Mouse (Mus musculus) intestine, embryonic 15.5 days (tissue): Measurements from ENCODE around the gene Zc3h18. TPM values are rescaled to one million over a fixed set of nuclear protein-coding genes. Genes with fewer than 3 reads are reported as not detected.

Experiments used
- ATAC-seq: fragments of 200-750 bp; cut with Nextera tagmentation; 2 replicates; pipeline ENCODE4 v1.8.0; 2017; ENCODE audit warnings: moderate TSS enrichment, moderate library complexity
- H3K27ac ChIP-seq: fragments of 300-500 bp; sonication (generic); 2 replicates; pipeline ENCODE4 v1.5.1; 2015; ENCODE audit warnings: mild to moderate bottlenecking, inconsistent platforms
- H3K27me3 ChIP-seq: fragments of 300-500 bp; sonication (generic); replicated peaks from 2 replicates; pipeline ENCODE4 v1.6.1; 2015; ENCODE audit warnings: inconsistent platforms
- H3K36me3 ChIP-seq: fragments of 300-500 bp; sonication (generic); 2 replicates; pipeline ENCODE4 v1.6.1; 2015; ENCODE audit warnings: inconsistent platforms
- H3K4me1 ChIP-seq: fragments of 300-500 bp; sonication (generic); replicated peaks from 2 replicates; pipeline ENCODE4 v1.6.1; 2015; ENCODE audit warnings: inconsistent platforms
- H3K4me2 ChIP-seq: fragments of 300-500 bp; sonication (generic); replicated peaks from 2 replicates; pipeline ENCODE4 v1.6.1; 2015; ENCODE audit warnings: mild to moderate bottlenecking, inconsistent platforms
- H3K4me3 ChIP-seq: fragments of 300-500 bp; sonication (generic); replicated peaks from 2 replicates; pipeline ENCODE4 v1.5.1; 2015; ENCODE audit warnings: inconsistent platforms
- H3K9ac ChIP-seq: fragments of 300-500 bp; sonication (generic); 2 replicates; pipeline ENCODE4 v1.6.1; 2015; ENCODE audit warnings: inconsistent platforms
- H3K9me3 ChIP-seq: fragments of 300-500 bp; sonication (generic); 2 replicates; pipeline ENCODE4 v1.6.1; 2016; ENCODE audit warnings: inconsistent platforms
- WGBS: fragments of 180-500 bp; shearing (Covaris S2); methylation state at CpG from one replicate; pipeline ENCODE4 v1.1.7; 2015; 5-methylcytosine and 5-hydroxymethylcytosine counted together
- polyA plus RNA-seq: library from polyadenylated mRNA; unstranded; fragments of >200 nt; fragmentation: Nextera tagmentation; extraction: Ambion mirVana; gene quantifications from 2 replicates; pipeline ENCODE4 v1.2.1, GENCODE M21; 2015

Gene Zc3h18
- polyA plus RNA-seq, 1 experiment from 2014 or later, result 53.9 TPM

DNA sequence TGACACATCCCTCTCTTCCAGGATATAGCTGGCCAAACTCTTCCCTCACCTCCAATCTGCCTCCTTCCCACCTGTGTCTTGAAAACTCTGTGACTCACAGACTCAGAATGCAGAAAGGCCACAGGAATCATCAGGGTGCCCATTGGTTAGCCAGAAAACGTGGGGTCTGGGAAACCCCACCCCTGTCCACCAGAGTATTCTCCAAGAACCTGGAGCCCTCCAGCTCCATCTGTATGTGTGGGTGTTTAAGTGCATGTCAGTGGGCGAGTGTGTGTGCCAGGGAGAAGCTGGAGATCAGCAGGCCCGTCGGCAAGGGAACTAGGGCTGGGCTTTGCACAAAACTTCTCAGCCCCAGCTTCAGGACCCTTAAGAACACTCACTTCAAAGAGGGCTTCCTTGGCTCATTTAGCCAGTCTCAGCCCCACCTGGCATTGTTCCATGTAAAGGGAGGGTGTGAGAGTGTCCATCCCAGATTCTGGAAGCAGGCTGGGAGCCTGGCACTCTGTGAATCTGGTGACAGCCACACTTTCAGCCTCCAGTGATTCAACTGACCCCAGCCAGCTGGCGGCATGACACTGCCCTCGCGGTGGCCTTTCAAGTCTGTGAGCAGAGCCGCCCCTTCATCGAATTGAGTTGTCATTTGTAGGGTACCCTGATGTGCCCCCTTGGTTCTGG lies 43.6 kb downstream of the Zc3h18 start:
- Histone ChIP-seq H3K4me2 (no peak overlapping the region), H3K36me3 (peaks cover 22% of the 10 kb centered on the region), H3K27ac (no peak overlapping the region), H3K9ac (no peak overlapping the region), H3K9me3 (no peaks in the 10 kb centered on the region), H3K4me3 (no peak overlapping the region), H3K27me3 (no peaks in the 10 kb centered on the region), H3K4me1 (peaks cover 9% of the 10 kb centered on the region)
- 69% methylated on average over 9 of the region's 9 CpGs for WGBS
- no peak for ATAC-seq

DNA sequence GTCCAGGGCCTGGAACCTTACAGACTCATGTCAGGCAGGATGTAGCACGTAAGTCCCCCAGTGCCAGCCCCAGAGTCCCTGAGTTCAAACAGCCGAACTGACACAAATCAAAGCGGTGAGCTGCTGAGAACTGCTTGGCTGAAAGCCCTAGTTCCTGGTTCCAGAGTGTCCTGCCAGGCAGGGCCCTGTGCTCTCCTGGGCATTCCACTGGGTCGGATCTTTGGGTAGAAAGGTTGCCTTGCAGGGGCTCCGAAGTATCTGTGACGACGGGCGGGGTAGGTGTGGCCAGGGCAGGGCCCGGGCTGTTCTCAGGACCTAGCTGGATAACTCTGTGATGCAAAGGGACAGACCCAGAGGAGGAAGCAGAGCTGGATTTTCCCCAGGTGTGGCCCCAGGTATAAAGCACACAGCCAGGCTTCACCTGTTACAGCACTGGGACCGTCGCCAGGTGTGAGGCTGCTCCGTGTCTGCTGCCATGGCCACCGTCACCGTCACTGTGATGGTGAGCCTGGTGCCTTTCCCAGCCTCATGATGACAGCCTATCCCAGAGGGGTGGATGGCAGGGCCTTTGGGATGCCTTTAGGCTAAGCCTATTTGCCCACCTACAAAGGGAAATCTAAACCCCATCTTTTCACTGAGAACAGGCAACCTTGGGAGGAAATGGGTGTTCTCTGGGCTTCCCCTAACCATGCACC lies 45.1 kb downstream of the Zc3h18 start, which contains the start of gene Il17c:
Gene Il17c (plus strand): TSS at position 645 of the 695 bp plus-strand sequence.
- Histone ChIP-seq H3K4me3 (no peak within 1 kb of the TSS), H3K27ac (peak within 1 kb of the TSS; percentile 32; the same call in 1 of the 2 replicates), H3K4me1 (peaks cover 9% of the 10 kb centered on the region), H3K9ac (no peak within 1 kb of the TSS), H3K36me3 (peaks cover 10% of the 10 kb centered on the region; the same call in 1 of the 2 replicates), H3K4me2 (0 out of 2 replicates have a peak within 1 kb of the TSS, but pooled peaks have one; percentile 19), H3K27me3 (no peaks in the 10 kb centered on the region), H3K9me3 (no peaks in the 10 kb centered on the region)
- 64% methylated on average over 14 of the region's 14 CpGs for WGBS
- ATAC-seq, result peak; percentile 89

GRCm38 (mm10) chr8:122423217-122423616 lies 46.8 kb downstream of the Zc3h18 start:
- peaks cover 11% of the 10 kb centered on the region; the same call in 1 of the 2 replicates for H3K36me3 ChIP-seq
- no peaks in the 10 kb centered on the region for H3K9me3 ChIP-seq
- no peak overlapping the region for H3K4me2 ChIP-seq
- peaks cover 9% of the 10 kb centered on the region for H3K4me1 ChIP-seq
- WGBS, result 84% methylated on average over 24 of the region's 24 CpGs
- H3K4me3 ChIP-seq, result no peak overlapping the region
- H3K9ac ChIP-seq, result no peak overlapping the region
- H3K27ac ChIP-seq, result no peak overlapping the region
- no peaks in the 10 kb centered on the region for H3K27me3 ChIP-seq
- no peak for ATAC-seq

GRCm38 (mm10) chr8:122423659-122424058 lies 47.2 kb downstream of the Zc3h18 start:
- Histone ChIP-seq H3K4me3 (no peak overlapping the region), H3K4me2 (no peak overlapping the region), H3K27ac (no peak overlapping the region), H3K36me3 (peaks cover 9% of the 10 kb centered on the region; the same call in 1 of the 2 replicates), H3K9me3 (no peaks in the 10 kb centered on the region), H3K9ac (no peak overlapping the region), H3K27me3 (no peaks in the 10 kb centered on the region), H3K4me1 (peaks cover 9% of the 10 kb centered on the region)
- WGBS, result 42% methylated on average over 5 of the region's 5 CpGs
- ATAC-seq, result no peak

DNA sequence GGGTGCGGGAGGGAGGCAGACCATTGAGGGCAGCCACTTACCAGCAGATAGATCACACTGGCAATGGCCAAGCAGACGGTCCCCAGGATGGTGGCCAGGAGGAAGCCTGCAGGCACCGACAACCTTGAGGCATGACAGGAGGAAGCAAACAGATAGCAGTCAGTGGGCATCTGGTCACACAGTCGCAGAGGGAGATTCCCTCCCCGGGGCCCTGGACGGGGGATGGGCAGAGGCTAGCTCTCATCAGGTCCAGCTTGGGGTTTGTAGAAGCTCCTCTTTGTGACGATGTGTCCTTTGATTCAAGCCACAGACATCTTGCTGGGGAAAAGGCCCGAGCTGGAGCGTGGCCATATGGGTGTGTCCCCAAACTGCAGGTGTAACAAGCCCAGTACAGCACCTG lies 49.7 kb downstream of the Zc3h18 start:
- H3K36me3 ChIP-seq, result peaks cover 9% of the 10 kb centered on the region; the same call in 1 of the 2 replicates
- ATAC-seq, result no peak
- peaks cover 16% of the 10 kb centered on the region for H3K4me1 ChIP-seq
- no peaks in the 10 kb centered on the region for H3K27me3 ChIP-seq
- no peak overlapping the region for H3K4me2 ChIP-seq
- H3K9me3 ChIP-seq, result no peaks in the 10 kb centered on the region
- no peak overlapping the region for H3K27ac ChIP-seq
- 71% methylated on average over 9 of the region's 9 CpGs for WGBS
- H3K4me3 ChIP-seq, result no peak overlapping the region
- no peak overlapping the region for H3K9ac ChIP-seq

GRCm38 (mm10) chr8:122427607-122428006 lies 51.2 kb downstream of the Zc3h18 start:
- ATAC-seq, result no peak
- 90% methylated on average over 7 of the region's 7 CpGs for WGBS

GRCm38 (mm10) chr8:122428163-122428562 lies 51.8 kb downstream of the Zc3h18 start:
- Histone ChIP-seq H3K27me3 (no peaks in the 10 kb centered on the region), H3K4me3 (no peak overlapping the region), H3K9me3 (no peaks in the 10 kb centered on the region), H3K36me3 (peaks cover 9% of the 10 kb centered on the region; the same call in 1 of the 2 replicates), H3K4me1 (peaks cover 19% of the 10 kb centered on the region), H3K4me2 (no peak overlapping the region), H3K27ac (no peak overlapping the region), H3K9ac (no peak overlapping the region)
- no peak for ATAC-seq
- 88% methylated on average over 9 of the region's 9 CpGs for whole genome bisulfite sequencing

More at GRCm38 (mm10) chr8:122427607-122428006, 51.2 kb downstream of the Zc3h18 start:
- H3K36me3 ChIP-seq, result peaks cover 9% of the 10 kb centered on the region; the same call in 1 of the 2 replicates
- peaks cover 13% of the 10 kb centered on the region for H3K4me1 ChIP-seq
- H3K4me2 ChIP-seq, result no peak overlapping the region
- H3K27me3 ChIP-seq, result no peaks in the 10 kb centered on the region
- H3K9me3 ChIP-seq, result no peaks in the 10 kb centered on the region
- H3K27ac ChIP-seq, result no peak overlapping the region
- H3K9ac ChIP-seq, result no peak overlapping the region
- no peak overlapping the region for H3K4me3 ChIP-seq

DNA sequence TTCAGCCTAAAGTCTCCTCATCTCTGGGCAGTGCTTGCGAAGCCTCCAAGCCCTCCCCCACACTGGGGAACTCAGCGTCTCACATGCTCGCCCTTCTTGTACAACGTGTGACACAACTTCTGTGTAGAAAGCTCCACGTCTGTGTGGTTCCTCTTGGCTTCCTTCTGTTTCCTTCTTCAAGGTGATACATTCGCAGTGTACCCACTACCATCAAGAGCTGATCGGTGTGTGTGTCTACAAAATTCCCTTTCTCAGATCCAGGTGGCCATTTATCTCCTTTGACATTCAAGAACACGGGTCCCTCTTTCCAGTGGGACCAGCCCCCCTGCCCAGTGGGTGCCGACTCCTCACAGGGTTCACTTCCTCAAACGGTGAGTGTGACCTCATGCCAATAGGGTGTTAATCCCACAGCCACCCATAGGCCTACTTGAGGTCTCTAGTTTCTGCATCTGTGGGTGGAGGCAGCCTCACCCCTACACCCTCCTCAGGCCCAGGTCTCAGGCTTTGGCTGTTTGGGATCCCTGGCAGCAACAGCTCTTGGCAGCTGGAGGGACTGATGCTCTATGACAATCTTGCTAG lies 53.7 kb downstream of the Zc3h18 start:
- 83% methylated on average over 10 of the region's 10 CpGs for WGBS
- H3K27ac ChIP-seq, result no peak overlapping the region
- H3K4me1 ChIP-seq, result peaks cover 23% of the 10 kb centered on the region
- H3K9me3 ChIP-seq, result no peaks in the 10 kb centered on the region
- no peak for ATAC-seq
- H3K27me3 ChIP-seq, result no peaks in the 10 kb centered on the region
- 0 out of 2 replicates have a peak overlapping the region, but pooled peaks have one; percentile 1 for H3K9ac ChIP-seq
- H3K36me3 ChIP-seq, result peaks cover 13% of the 10 kb centered on the region
- no peak overlapping the region for H3K4me2 ChIP-seq
- no peak overlapping the region for H3K4me3 ChIP-seq

DNA sequence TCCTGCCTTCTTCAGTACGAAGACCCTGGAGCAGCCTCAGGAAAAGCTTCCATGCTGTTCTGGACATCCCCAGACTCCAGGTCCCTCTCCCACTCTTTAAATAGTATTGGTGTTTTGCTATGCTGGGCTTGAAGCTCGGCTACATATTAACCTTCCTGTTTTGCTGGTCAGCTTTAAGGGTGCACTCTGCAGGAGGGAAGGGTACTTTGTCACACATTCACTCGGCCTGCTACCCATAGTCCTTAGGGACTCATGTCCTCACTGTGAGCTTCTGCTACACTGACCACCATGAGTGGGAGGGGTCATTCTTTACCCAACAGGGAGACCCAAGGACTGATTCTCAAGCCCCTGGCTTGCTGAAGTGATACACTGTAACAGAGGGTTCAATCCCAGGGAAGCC lies 54.2 kb downstream of the Zc3h18 start:
- ATAC-seq, result no peak
- Histone ChIP-seq H3K9ac (0 out of 2 replicates have a peak overlapping the region, but pooled peaks have one; percentile 1), H3K27ac (no peak overlapping the region), H3K4me2 (no peak overlapping the region), H3K4me1 (peaks cover 23% of the 10 kb centered on the region), H3K4me3 (no peak overlapping the region), H3K9me3 (no peaks in the 10 kb centered on the region), H3K36me3 (peaks cover 17% of the 10 kb centered on the region), H3K27me3 (no peaks in the 10 kb centered on the region)
- WGBS, result 86% methylated on average over 3 of the region's 3 CpGs

DNA sequence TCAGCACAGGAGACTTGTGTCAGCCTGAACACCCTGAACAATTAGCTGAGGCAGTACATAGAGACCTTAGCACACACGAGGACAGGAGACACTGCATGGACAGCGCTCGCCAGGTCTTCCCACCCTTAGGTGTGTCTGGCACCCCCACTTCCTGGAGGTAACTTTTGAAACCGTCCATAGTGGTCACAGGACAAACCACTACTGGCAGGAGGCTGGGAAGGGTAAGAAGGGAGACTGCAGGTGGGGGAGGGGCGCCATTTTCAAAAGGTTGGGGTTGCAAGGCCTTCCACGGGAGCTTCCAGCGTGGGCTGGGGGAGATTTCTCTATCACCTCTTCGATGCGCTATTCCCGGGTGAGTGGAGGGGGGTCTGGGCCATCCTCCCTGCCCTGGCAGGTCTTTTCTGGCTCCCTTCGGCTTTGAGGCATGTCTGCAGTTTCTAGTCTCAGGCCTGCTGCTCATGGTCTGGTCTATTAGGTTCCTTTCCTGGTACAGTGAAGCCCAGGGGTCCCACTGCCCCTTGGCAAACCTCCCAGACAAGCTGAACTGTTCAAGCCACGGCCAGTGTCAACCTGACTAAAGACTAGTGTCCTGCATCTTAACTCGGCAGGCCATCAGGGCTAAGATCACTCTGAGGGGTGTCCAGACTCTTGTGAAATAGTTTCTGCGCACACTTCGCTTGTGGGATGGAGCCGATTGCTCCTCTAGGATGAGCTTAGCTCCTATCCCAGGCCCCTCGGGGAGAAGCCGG lies 55.5 kb downstream of the Zc3h18 start:
- 25% methylated on average over 18 of the region's 18 CpGs for WGBS
- peak overlapping the region; percentile 90 for H3K27ac ChIP-seq

DNA sequence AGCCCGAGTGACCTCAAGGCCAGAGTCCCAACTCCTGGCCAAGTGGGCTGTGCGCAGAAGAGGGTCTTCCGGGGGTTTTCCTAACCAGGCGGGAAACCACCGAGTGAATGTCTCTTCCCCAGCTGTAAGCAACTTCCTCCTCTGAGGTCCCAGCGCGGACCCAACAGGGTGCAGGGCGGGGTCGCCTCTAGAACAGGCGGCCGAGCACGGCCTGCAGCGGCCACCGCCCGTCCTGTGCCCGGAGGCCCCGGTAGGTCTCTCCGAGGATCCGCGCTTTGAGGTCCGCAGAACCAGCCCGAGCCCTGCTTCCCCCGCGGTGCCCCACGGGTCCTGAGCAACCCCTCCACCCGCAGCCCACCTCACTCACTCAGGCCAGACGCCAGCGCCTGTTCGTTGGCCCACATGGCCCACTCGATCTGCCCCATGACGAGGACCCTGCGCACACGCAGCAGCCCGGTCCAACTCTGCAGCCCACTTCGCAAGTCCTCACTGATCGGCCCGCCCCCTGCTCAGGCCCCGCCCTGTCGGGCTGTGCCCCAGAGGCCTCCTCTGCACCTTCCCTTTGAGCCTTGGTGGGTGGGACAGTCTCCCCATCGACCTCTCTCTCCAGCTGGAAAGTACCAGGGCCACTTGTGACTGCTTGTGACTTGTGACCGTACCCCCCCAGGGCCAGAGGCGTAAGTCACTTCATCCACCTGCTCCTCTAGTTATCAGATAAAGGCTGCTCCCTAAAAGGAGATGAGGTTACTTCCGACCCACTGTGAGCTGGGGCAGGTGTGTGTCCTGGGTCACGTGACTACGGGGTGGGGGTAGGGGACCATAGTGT lies 56.2 kb downstream of the Zc3h18 start, which contains the start of gene Cyba:
Gene Cyba (minus strand): TSS at position 488 of the 826 bp plus-strand sequence.
- peak within 1 kb of the TSS; percentile 91 for H3K4me2 ChIP-seq
- WGBS, result 3% methylated on average over 45 of the region's 45 CpGs
- peaks cover 24% of the 10 kb centered on the region for H3K4me1 ChIP-seq
- peak within 1 kb of the TSS; percentile 64 for H3K4me3 ChIP-seq
- ATAC-seq, result peak; percentile 94
- H3K27ac ChIP-seq, result peak within 1 kb of the TSS; percentile 90
- peaks cover 30% of the 10 kb centered on the region for H3K36me3 ChIP-seq
- H3K27me3 ChIP-seq, result no peaks in the 10 kb centered on the region
- peak within 1 kb of the TSS; percentile 83 for H3K9ac ChIP-seq
- no peaks in the 10 kb centered on the region for H3K9me3 ChIP-seq

More for the DNA sequence above, 55.5 kb downstream of the Zc3h18 start:
- H3K36me3 ChIP-seq, result peaks cover 29% of the 10 kb centered on the region
- peak overlapping the region; percentile 91 for H3K4me2 ChIP-seq
- H3K27me3 ChIP-seq, result no peaks in the 10 kb centered on the region
- peak overlapping the region; percentile 64 for H3K4me3 ChIP-seq
- peaks cover 23% of the 10 kb centered on the region for H3K4me1 ChIP-seq
- no peaks in the 10 kb centered on the region for H3K9me3 ChIP-seq
- ATAC-seq, result peak; percentile 13; the same call in 1 of the 2 replicates
- H3K9ac ChIP-seq, result peak overlapping the region; percentile 83
